Mouse (Mus musculus): Measurements from ENCODE around the gene Lamc1.
"Not testable (repeated sequence)": the region's sequence is repeated elsewhere in the genome, so short reads cannot be mapped to it uniquely, and the experiment has no call there.

The Lamc1 gene

DNA sequence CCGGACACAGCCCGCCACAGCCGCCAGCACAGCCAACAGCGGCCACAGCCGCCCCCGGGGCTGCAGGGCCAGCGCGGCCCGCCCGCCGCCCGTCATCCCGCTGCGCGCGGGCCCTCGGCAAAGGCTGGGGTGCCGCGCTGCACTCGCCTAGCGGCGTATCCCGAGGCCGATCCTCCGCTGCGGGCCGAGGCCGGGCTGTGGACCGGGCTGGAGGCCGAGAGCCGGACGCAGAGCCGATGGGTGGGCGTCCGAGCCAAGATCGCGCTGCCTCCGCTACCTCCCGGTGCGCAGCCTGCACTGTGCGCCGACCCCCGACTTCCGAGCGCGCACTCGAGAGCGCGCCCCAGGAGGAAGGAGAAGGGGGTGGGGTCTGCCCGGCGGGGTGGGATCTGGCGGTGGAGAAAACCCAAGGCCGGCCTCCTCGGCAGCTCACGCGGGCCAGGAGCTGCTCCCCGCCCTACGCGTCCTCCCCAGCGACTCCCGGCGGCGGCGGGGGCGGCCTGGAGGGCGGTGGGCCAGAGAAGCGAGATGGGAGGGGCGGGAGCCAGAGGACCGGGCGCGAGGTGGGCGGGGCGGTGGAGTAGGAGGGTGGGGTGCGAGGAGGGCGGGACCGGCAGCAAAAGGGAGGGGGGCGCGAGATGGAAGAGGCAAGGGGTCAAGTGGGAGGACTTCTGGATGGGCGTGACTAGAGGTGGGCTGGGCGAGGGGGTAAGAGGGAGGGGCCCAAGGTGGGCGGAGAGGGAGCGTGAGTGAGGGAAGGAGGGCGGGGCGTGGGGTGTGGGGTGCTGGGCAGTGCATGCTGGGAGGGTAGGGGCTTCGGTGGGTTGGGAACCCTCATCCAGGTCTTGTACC is at the start of gene Lamc1:
Gene Lamc1 (minus strand): TSS at position 343 of the 852 bp plus-strand sequence.
- peak; percentile 90 for DNase-seq (ENCODE audit: low read depth, low spot score)

DNA sequence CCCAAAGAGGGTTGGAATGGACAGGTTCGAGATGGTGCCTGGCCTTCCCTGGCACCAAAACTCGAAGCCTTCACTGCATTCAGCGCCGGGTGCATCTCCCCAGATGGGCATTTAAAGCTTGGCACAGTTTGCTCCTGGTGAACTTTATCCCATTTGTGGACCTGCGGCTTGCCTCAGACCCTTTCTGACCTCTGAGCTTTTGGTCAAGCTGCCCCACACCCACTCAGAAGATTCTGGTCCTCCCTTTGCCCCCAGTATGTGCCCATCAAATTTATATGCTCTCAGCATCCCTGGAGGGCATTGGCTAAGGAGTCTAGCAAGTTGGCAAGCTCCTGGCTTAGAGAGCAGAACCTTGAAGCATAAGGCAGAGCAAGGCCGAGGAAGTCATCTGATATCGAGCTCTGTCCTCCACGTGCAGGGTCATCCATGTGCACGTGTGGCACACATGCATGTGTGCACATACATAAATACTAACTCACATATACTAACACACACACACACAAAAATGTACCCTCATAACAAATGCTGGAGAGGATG is 48.2 kb upstream of the Lamc1 start:
- DNase-seq (ENCODE audit: low read depth, low spot score), result no peak

GRCm38 (mm10) chr1:153379832-153380231 is 47.2 kb upstream of the Lamc1 start:
- no peak for DNase-seq (ENCODE audit: low read depth, low spot score)

- no peak for DNase-seq (ENCODE audit: low read depth, low spot score)
Measured at GRCm38 (mm10) chr1:153378587-153378986, 46.0 kb upstream of the Lamc1 start.

DNA sequence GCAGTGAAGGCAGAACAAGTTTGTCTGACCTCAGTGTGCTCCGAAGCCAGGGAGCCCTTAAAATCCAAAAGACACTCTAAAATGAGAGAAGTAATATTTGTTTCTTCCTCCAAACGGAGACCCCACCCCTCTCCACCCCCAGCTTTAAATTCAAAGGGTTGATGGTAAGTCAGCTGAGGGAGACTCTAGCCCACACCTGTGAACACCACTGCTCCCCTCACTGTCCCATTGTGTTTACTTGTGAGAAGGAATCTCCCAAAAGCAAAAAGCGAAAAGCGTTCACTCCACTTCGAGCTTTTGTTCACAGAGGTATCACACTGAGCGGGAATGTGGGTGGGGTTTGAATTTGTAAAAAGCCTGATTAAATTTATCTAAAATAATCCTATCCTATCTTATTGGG is 43.9 kb upstream of the Lamc1 start:
- DNase-seq (ENCODE audit: low read depth, low spot score), result no peak

DNA sequence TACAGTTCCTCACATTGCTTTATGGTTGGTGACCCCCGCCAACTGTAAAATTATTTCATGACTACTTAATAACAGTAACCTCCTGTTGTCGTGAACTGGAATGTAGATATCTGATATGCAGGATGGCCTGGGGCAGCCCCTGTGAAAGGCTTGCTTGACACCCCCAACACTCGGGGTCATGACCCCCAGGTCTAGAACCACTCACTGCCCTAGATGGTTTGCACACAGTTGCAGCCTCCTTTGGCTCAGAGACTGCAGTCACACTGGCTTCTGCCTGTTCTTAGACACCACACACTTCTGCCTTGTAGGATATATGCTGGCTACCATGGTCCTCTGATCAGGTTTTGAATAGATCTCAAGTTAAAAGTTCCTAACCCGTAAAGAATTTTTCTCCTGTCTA is 41.5 kb upstream of the Lamc1 start:
- no peak for DNase-seq (ENCODE audit: low read depth, low spot score)

GRCm38 (mm10) chr1:153371846-153372245 is 39.3 kb upstream of the Lamc1 start:
- DNase-seq (ENCODE audit: low read depth, low spot score), result no peak

- DNase-seq (ENCODE audit: low read depth, low spot score), result no peak
Measured at GRCm38 (mm10) chr1:153369011-153369410, 36.4 kb upstream of the Lamc1 start.

- no peak for DNase-seq (ENCODE audit: low read depth, low spot score)
Measured at GRCm38 (mm10) chr1:153367048-153367447, 34.5 kb upstream of the Lamc1 start.

DNA sequence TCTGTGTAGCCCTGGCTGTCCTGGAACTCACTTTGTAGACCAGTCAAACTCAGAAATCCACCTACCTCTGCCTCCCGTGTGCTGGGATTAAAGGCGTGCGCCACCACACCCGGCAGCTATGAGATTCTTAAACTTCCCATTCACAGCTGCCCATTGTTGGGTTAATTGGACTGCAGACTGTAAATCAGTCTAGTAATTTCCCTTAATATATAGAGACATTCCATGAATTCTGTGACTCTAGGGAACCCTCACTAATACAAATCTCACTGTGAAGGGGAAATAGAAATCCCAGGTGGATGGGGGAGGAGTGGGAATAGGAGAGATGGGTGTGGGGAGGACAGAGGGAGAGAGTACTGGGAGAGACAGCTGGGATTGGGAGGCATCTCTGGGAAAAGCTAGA is 29.3 kb upstream of the Lamc1 start:
- no peak for DNase-seq (ENCODE audit: low read depth, low spot score)

GRCm38 (mm10) chr1:153360556-153360955 is 28.0 kb upstream of the Lamc1 start:
- DNase-seq (ENCODE audit: low read depth, low spot score), result no peak

DNA sequence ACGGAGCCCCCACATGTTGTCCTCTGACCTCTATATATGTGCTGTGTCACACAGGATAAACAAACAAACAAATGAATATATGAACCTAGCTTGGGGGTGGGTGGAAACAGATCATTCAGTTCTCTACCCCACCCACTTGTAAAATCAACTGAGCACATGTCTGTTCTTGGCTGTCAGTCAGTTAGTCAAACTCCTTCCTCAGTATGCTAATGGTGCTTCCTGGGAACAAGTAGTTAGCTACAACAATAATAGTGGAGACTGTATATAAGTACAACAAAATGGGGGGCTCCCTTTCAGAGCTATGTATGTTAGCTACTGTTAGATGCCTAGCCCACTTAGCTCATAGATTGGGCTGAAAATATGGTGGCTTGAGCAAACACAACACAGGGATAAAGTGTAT is 24.6 kb upstream of the Lamc1 start:
- no peak for DNase-seq (ENCODE audit: low read depth, low spot score)

GRCm38 (mm10) chr1:153354466-153354865 is 21.9 kb upstream of the Lamc1 start:
- DNase-seq (ENCODE audit: low read depth, low spot score), result no peak

DNA sequence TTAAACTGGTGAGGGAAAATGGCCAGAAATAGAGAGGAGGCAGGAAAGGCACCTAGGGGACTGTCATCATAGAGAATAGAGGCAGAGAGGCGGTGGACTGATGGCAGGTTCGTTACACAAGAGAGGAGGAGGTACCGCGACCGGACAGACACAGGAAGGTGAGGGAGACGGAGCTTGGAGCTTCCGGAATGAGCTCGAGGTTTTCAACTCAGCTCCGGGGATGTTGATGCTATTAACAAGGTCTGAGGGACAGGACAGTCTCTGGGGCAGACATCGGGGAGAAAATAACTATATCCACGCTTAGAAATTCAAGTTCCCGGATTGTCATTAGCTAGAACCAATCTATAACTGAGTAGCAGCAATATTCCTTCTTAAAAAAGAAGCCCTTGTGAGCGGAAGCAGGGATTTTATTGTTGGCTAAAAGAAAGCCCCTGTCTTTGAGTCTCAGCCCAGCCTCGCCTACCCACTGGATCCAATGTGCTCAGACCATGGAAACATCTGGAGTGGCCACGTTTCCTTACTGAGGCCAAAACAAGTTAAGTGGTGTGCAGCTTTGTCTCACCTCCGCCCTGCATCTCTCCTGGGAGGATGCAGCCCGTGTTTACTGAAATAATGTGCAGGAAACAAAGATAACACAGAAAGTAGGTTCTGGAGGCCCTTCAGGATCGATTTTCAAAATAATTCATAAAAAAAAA is 21.3 kb upstream of the Lamc1 start:
- DNase-seq (ENCODE audit: low read depth, low spot score), result no peak

DNA sequence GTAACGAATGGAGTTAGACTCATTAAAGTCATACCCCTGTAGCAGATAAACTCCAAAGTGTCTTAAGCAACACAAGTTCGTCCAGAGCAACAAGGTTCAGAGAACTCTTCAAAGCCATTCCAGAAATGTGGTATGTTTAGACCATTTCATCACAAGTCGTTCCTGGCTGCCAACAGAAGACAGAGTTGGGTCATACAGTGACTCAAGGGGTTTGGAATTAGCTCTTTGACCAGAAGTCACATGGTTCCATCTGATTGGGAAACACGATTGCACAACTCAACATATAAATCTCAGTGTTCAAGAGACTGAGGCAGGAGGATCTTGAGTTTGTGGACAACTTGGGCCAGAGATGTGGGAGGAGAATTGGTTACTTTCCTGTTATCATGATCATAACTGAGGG is 18.4 kb upstream of the Lamc1 start:
- no peak for DNase-seq (ENCODE audit: low read depth, low spot score)

DNA sequence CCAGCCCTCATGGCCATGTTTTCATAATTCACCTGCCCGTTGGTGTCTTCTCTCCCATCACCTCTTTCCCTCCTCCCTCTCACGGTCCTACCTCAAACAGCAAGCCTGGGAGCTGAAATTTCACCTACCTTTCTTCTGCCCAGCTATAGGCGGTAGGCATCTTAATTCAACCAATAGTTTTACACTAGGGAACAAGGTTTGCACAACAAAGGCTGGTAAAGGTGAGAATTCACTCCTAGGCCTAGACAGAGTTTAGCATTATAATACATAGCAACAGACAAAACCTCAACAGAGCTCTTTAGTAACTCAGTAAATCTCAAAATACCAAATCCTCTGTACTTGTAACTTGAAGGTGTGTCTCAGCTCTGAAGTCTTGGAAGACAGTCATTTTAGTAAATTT is 15.1 kb upstream of the Lamc1 start:
- DNase-seq (ENCODE audit: low read depth, low spot score), result no peak

DNA sequence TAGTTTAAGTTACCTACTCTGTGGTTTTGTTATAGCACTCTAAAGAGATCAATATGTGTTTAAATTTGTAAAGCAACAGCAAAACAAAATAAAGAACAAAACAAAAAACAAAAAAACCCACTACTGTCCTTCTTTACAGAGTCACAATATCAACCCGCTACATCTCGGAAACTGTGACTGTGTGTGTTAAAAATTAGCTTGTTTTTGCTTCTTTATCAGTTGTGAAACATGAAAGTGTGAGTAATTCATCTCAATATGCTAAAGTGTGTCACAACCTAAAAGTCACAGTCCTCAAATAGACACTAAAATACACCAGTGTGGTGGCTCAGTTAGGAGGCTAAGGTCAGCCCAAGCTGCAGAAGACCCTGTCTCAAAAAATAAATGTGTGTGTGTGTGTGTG is 14.5 kb upstream of the Lamc1 start:
- no peak for DNase-seq (ENCODE audit: low read depth, low spot score)

DNA sequence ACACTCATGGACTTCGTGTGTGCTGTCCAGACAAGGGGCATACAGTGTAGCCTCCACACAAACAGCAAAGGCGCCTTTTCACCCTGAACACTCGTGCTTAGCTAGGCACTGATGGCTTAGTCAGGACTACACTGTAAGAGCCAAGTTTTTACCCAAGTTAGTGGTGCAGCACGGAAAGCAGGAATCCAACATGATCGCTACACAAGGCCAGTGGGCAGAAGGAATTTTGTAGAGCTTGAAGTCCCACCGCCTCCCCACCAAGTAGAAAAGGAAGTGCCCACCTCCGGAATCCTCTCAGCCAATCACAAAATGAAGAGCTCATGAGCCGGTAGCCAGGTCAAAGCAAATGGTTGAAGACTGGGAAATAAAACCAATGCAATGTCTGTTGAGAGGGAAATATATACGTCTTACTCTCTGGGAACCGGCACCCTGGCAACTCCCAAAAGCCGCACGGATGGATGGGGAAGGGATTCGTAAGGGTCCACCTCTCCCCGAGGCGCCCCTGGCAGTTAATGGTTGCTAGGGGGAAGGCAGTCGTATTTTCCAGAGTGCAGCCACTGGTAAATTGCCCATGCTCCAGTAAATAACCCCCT is 13.2 kb upstream of the Lamc1 start:
- no peak for DNase-seq (ENCODE audit: low read depth, low spot score)

DNA sequence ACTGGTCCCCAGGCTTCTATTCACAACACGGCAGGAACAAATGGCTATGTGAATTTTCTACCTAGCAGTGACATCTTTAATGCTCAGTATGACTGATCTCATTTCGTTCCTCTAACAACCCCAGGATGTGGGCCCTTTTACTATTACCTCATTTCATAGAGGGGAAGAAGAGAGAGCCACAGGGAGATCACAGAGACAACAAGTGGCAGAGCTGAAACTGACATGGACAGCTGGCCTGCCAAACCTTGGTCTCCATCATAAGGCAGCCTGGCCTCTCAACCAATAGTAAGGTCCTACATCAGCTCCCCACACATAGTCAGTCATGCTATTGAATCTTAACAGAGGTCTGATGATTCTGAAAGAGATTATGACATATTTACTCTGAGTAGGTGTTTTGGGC is 12.4 kb upstream of the Lamc1 start:
- DNase-seq (ENCODE audit: low read depth, low spot score), result no peak

DNA sequence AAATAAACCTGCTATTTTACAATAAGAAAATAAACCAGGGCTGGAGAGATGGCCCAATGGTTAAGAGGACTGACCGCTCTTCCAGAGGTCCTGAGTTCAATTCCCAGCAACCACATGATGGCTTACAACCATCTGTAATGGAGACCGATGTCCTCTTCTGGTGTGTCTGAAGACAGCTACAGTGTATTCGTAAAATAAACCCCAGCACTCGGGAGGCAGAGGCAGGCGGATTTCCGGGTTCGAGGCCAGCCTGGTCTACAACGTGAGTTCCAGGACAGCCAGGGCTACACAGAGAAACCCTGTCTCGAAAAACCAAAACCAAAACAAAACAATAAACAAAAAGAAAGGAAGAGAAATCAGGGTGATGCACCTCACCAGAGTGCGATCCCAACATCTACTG is 2.9 kb upstream of the Lamc1 start:
- DNase-seq (ENCODE audit: low read depth, low spot score), result not testable (repeated sequence)

GRCm38 (mm10) chr1:153333296-153334121 is 923 bp upstream of the Lamc1 start:
- no peak for DNase-seq (ENCODE audit: low read depth, low spot score)

Data from embryo, embryonic 11.5 days (tissue).